Mouse (Mus musculus) ES-Bruce4 (cell line): Measurements from ENCODE around the gene Flcn. TPM values are rescaled to one million over a fixed set of nuclear protein-coding genes. Genes with fewer than 3 reads are reported as not detected.

Source experiments
- H3K27ac ChIP-seq: 2 replicates; pipeline ENCODE4 v1.5.1; 2012; ENCODE audit warnings: low read length, inconsistent platforms; ENCODE audit not compliant: insufficient read depth
- H3K27me3 ChIP-seq: 2 replicates; pipeline ENCODE4 v1.6.1; 2012; ENCODE audit warnings: mild to moderate bottlenecking, low read length, inconsistent platforms; ENCODE audit not compliant: control insufficient read depth, poor library complexity, insufficient read depth, severe bottlenecking
- H3K36me3 ChIP-seq: 2 replicates; pipeline ENCODE4 v1.6.1; 2012; ENCODE audit warnings: inconsistent platforms, mild to moderate bottlenecking, low read length, moderate library complexity; ENCODE audit not compliant: control insufficient read depth, poor library complexity, insufficient read depth, severe bottlenecking
- H3K4me1 ChIP-seq: one replicate; pipeline ENCODE4 v1.8.1; 2011; ENCODE audit warnings: low read length; ENCODE audit not compliant: control insufficient read depth, insufficient read depth
- H3K4me3 ChIP-seq: 2 replicates; pipeline ENCODE4 v1.5.1; 2011; ENCODE audit warnings: low read depth, mild to moderate bottlenecking, low read length
- H3K9ac ChIP-seq: 2 replicates; pipeline ENCODE4 v1.6.1; 2012; ENCODE audit warnings: low read depth, mild to moderate bottlenecking, inconsistent platforms; ENCODE audit not compliant: poor library complexity, severe bottlenecking
- H3K9me3 ChIP-seq: replicated peaks from 2 replicates; pipeline ENCODE4 v1.6.1; 2012; ENCODE audit warnings: mild to moderate bottlenecking, low read length, inconsistent platforms; ENCODE audit not compliant: control insufficient read depth, poor library complexity, insufficient read depth, severe bottlenecking
- CTCF ChIP-seq: IDR thresholded peaks from one replicate; pipeline ENCODE4 v1.8.1; 2011; ENCODE audit warnings: low read depth, low read length
- EP300 ChIP-seq: IDR thresholded peaks from 2 replicates; pipeline ENCODE4 v1.6.1; 2011; ENCODE audit warnings: low read depth, low read length; ENCODE audit not compliant: insufficient read depth
- POLR2A ChIP-seq: IDR thresholded peaks from one replicate; pipeline ENCODE4 v1.8.1; 2011; ENCODE audit warnings: low read length; ENCODE audit not compliant: insufficient read depth
- polyA plus RNA-seq: library from polyadenylated mRNA; stranded (reverse); fragments of >200 nt; gene quantifications from 2 replicates; pipeline ENCODE4 v1.2.4, GENCODE M21; 2011; ENCODE audit warnings: low read depth; ENCODE audit not compliant: missing spikeins, insufficient read depth, insufficient read length

Gene Flcn
- polyA plus RNA-seq, 1 experiment = 17.8 TPM

DNA sequence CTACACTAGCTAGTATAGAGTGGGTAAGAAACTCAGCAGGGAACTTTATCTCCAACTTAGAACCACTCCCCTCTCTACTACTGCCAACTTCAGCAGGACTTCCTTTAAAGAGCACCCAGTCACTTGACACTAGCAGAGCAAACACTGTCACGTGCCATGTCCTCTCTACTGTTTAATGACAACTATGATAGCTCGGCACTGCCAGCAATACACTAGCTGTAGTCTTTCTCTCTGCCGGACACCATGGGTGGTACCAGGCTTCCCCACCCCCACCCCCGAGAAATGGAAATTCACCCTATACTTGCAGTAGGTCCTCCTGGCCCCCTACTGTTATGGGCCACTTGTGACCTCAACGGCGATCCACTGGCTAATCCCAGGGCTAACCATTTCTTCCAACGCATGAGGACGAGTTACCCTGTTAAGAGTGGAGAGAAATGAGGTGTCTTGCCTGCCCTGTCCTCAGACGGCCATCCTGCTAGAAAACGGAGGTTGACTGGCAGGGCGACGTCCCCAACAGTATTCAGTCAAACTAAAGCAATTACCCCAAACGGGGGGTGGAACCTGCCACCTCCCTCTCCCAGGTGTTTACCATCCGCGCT is 646 bp downstream of the Flcn start:
- H3K27me3 ChIP-seq = no peaks in the 10 kb centered on the region
- TF ChIP-seq EP300 = no peak
- TF ChIP-seq POLR2A = no peak
- no peak for TF ChIP-seq CTCF
- no peak overlapping the region for H3K27ac ChIP-seq
- peak overlapping the region; percentile 94 for H3K4me3 ChIP-seq
- peaks cover 6% of the 10 kb centered on the region for H3K4me1 ChIP-seq
- H3K9me3 ChIP-seq = no peaks in the 10 kb centered on the region
- peak overlapping the region; percentile 67 for H3K9ac ChIP-seq
- H3K36me3 ChIP-seq = peaks cover 16% of the 10 kb centered on the region; the same call in 1 of the 2 replicates

DNA sequence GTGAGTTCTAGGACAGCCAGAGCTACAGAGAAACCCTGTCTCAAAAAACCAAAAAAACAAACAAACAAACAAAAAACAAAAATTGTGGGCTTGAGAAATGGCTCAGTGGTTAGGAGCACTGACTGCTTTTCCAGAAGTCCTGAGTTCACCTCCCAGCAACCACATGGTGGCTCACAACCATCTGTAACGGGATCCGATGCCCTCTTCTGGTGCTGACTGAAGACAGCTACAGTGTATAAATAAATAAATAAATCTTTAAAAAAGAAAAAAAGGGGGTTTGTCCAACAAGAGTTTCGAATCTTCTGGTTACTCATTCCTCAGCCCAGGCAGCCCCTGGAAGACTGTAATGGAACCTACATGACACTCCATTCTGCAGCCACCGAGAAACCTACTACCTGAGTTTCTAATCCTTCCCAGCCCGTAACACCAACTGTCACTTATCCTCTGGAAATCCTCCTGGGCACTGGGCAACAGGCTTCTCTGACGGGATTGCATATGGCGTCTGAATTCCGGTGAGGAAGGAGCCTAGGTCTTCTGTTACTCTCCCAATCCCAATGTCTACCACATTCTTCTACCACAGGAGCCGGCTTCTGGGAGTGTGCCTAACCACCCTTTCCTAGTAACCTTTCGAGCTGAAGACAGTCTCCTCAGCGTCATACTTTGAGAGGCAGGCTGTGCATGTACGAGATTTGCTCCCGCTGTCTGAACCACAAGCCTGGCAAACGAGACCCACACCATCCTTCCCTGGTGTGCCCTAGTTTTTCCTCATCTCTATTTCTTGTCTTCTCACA is 1.5 kb downstream of the Flcn start:
- Histone ChIP-seq H3K9ac (peak overlapping the region; percentile 67), H3K36me3 (peaks cover 22% of the 10 kb centered on the region), H3K27me3 (no peaks in the 10 kb centered on the region), H3K9me3 (no peaks in the 10 kb centered on the region), H3K4me1 (peaks cover 6% of the 10 kb centered on the region), H3K4me3 (peak overlapping the region; percentile 94), H3K27ac (no peak overlapping the region)
- TF ChIP-seq CTCF (peak; percentile 2), POLR2A (no peak)

DNA sequence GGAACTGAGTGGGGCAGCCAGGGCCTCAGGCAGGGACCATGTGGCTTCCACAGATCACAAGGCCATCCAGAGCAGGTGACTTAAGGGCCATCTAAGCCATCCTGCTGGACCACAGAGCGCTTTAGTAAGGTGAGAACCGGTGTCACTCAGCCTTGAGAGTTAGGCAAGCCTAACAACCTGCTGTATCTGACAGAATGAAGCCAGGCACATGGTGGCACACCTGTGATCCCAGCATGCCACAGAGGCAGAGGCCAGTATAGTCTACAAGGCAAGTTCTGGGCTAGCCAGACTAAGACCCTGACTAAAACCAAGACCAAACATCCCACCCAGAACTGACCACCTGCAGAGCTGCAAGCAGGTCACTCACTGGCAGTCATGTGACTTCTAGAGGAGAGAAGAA is 4.2 kb downstream of the Flcn start:
- Histone ChIP-seq H3K27me3 (no peaks in the 10 kb centered on the region), H3K4me1 (peaks cover 2% of the 10 kb centered on the region)
- no peak for TF ChIP-seq EP300
- no peak for TF ChIP-seq CTCF
- no peak for TF ChIP-seq POLR2A

DNA sequence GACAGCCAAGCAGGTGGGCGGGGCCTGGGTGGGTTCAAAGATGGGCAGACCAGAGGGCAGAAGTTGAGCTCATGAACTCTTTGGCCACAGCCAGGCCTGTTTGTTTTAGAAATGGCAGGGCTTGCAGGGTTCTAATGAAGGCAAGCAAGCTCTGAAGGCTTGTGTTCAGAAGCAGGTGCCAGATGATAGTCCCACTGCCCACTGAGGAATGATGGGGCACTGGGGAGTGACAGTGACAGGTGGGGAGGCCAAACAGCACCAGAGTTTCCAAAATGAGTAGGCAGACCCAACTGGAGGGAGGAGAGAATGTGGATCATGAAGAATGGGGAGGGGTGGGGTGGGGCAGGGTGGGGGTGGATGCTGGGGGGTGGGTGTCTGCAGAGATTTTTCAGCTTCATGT is 4.6 kb downstream of the Flcn start:
- peaks cover 2% of the 10 kb centered on the region for H3K4me1 ChIP-seq
- no peak overlapping the region for H3K9ac ChIP-seq
- no peak overlapping the region for H3K4me3 ChIP-seq
- no peaks in the 10 kb centered on the region for H3K27me3 ChIP-seq
- peaks cover 41% of the 10 kb centered on the region for H3K36me3 ChIP-seq
- TF ChIP-seq EP300 (no peak), CTCF (no peak), POLR2A (no peak)
- no peak overlapping the region for H3K27ac ChIP-seq
- H3K9me3 ChIP-seq = no peaks in the 10 kb centered on the region

More for the DNA sequence above, 4.2 kb downstream of the Flcn start:
- Histone ChIP-seq H3K9ac (no peak overlapping the region), H3K9me3 (no peaks in the 10 kb centered on the region), H3K4me3 (no peak overlapping the region), H3K27ac (no peak overlapping the region), H3K36me3 (peaks cover 38% of the 10 kb centered on the region)

DNA sequence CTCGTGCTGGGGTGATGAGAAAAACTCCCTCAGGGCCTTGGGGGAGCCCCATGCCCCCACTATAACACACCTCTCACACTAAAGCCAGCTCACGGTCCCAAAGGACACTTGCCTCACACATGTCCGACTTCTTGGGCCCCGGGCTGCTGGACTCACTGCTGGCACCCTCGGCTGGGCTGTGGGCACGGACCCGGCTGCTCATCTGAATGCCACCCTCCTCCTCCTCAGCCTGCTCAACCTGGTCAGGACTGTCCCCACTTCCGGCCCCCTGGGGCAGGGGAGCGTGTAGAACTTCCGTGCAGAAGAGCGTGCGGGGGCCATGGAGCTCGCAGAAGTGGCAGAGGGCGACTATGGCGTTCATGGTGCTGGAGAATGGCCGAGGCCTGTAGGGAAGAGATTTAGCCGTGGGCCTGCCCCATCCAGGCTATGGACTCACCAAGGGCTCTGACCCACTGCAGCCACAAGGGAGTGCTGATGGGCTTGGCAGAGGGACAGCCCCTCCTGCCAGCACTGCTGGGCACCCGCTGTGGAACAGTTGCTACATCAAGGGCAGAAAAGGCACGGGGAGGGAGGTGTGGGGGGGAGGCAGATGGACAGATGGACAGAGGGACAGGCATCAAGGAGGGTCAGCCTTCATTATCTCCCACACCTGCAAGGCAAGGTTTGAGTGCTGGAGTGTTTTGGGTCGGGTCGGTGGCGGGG is 5.3 kb downstream of the Flcn start:
- no peak for TF ChIP-seq POLR2A
- TF ChIP-seq EP300 = no peak
- no peak for TF ChIP-seq CTCF
- Histone ChIP-seq H3K9ac (no peak overlapping the region), H3K9me3 (no peaks in the 10 kb centered on the region), H3K27ac (no peak overlapping the region), H3K4me3 (no peak overlapping the region), H3K4me1 (peaks cover 2% of the 10 kb centered on the region), H3K27me3 (no peaks in the 10 kb centered on the region), H3K36me3 (peaks cover 43% of the 10 kb centered on the region)

DNA sequence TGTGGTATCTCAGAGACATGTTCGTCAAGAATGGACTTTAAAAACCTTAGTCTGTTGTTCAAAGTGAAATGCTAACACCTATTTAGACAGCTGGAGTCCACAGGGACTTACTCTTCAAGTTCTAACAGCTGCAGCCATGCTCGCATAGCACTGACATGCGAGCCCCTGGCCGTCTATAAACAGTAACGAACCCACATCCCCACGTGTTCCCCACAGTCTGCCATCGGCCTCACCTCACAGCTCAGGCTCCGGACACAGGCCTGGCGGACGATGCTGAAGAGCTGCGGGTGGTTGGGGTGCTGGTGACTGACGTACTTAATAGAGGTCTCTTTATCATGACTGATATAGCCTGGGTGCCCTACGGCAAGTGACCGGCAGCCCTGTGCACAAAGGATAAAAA is 6.3 kb downstream of the Flcn start:
- TF ChIP-seq EP300 (no peak), CTCF (no peak), POLR2A (no peak)
- Histone ChIP-seq H3K4me3 (no peak overlapping the region), H3K36me3 (peaks cover 46% of the 10 kb centered on the region)

More for the DNA sequence above, 6.3 kb downstream of the Flcn start:
- no peak overlapping the region for H3K27ac ChIP-seq
- no peaks in the 10 kb centered on the region for H3K27me3 ChIP-seq
- peaks cover 2% of the 10 kb centered on the region for H3K4me1 ChIP-seq
- no peaks in the 10 kb centered on the region for H3K9me3 ChIP-seq
- H3K9ac ChIP-seq = no peak overlapping the region
